Mouse (Mus musculus) myocyte (in vitro differentiated cells): Measurements from ENCODE around the gene Gm9376.

Experiments used
- MAX ChIP-seq: IDR thresholded peaks from one replicate; pipeline ENCODE4 v1.6.1; 2011; ENCODE audit warnings: low read depth, mild to moderate bottlenecking, control low read depth
- POLR2A ChIP-seq: IDR thresholded peaks from one replicate; pipeline ENCODE4 v1.6.1; 2011; ENCODE audit warnings: low read depth, mild to moderate bottlenecking, control low read depth, moderate library complexity; ENCODE audit not compliant: insufficient read length
- POLR2AphosphoS2 ChIP-seq: IDR thresholded peaks from one replicate; pipeline ENCODE4 v1.6.1; 2011; ENCODE audit warnings: low read depth, control low read depth; ENCODE audit not compliant: insufficient read length

DNA sequence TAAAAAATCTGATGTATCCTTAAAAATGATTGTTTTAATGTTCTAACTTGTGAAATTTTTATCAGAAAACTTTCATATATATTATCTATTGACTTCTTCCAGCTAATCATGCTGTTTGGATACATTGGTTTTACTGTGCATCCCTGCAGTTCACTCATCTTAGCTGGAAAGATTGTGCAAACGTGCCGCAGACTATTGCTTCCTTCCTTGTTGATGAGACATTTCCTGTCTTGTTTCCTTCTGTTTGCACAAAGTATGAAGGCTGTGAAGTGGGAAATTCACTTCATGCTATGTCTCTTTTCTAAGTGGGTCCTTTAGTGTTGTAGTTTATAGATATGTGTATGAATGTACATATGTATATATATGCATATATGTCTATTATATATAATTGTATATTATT is 25.3 kb upstream of the Gm9376 start:
- TF ChIP-seq POLR2A (no peak), POLR2AphosphoS2 (no peak), MAX (no peak)
